Mouse (Mus musculus): ENCODE results near the gene Fam122b.
"Not testable (repeated sequence)": the region's sequence is repeated elsewhere in the genome, so short reads cannot be mapped to it uniquely, and the experiment has no call there.

Fam122b gene

DNA sequence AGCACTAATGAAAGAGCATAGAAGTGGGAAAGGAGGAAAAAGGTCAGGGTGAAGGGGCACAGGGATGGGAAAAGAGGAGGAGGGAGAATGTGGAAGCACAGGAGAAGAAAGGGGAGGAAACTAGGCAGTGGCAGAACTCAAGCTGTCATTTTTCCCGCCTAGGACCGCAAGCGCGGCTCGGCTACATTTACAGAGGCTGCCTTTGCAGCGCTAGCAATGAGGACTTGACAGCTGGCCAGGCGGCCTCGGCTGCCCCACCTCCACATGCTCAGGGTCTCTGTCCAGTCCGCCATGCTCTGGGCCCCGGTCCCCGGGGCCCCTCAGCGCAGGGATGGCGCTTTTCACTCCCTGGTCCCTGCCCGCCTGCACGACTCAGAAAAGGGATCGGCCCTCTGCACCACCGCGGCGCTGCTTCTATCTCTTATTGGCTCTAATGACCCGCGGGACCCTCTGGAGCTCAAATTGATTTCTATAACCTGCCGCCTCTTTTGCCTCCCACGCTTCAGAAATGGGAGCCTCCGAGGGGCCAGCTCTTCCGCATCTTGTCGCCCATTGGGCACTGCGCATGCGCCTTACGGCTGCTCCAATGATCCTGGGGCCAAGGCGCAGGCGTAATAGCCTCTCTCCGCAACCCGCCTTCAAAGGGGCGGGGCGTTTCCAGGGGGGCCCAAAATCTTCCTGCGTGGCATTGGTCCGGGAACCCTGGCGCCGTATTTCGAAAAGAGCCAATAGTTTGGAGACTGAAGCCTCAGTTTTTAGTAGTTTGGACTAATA is at the start of gene Fam122b:
TSS of gene Fam122b (minus strand) at position 517 of the 774 bp plus-strand sequence.
- peak; percentile 94 for DNase-seq (ENCODE audit: low read depth, low spot score)

- no peak for DNase-seq (ENCODE audit: low read depth, low spot score)
These were observed 18.3 kb upstream of the Fam122b start for GRCm38 (mm10) chrX:53287924-53288323.

GRCm38 (mm10) chrX:53273124-53273523 is 3.5 kb upstream of the Fam122b start, which contains the start of gene Fam122c:
Gene Fam122c (plus strand): TSS chrX:53273424.
- DNase-seq (ENCODE audit: low read depth, low spot score), result no peak

DNA sequence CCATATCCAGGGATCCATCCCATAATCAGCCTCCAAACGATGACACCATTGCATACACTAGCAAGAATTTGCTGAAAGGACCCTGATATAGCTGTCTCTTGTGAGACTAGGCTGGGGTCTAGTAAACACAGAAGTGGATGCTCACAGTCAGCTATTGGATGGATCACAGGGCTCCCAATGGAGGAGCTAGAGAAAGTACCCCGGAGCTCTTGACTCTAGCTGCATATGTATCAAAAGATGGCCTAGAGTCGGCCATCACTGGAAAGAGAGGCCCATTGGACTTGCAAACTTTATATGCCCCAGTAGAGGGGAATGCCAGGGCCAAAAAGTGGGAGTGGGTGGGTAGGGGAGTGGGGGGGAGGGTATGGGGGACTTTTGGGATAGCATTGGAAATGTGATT is 2.0 kb upstream of the Fam122b start:
- DNase-seq (ENCODE audit: low read depth, low spot score), result not testable (repeated sequence)

GRCm38 (mm10) chrX:53270063-53270432 is 443 bp upstream of the Fam122b start:
- DNase-seq (ENCODE audit: low read depth, low spot score), result no peak

GRCm38 (mm10) chrX:53268856-53269255 is 749 bp downstream of the Fam122b start:
- DNase-seq (ENCODE audit: low read depth, low spot score), result peak; percentile 58

DNA sequence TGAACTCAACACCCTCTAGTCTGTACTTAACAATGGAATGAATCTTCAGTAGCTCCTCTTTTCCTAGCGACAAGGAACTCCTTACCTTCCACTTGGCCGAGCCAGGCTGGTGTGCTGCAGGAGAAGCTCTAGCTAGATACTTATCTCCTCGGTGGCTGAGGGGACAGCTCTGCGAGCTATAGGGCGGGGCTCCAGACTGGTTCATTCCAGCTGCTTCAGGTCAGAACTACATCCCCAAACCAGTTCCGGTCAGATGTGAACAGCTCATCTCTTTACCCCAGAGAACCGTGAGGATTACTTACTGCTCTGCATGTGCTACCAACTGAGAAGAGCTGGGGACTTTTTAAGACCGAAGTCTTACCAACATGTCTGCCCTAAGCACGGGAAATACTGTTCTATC is 3.4 kb downstream of the Fam122b start:
- DNase-seq (ENCODE audit: low read depth, low spot score), result no peak

DNA sequence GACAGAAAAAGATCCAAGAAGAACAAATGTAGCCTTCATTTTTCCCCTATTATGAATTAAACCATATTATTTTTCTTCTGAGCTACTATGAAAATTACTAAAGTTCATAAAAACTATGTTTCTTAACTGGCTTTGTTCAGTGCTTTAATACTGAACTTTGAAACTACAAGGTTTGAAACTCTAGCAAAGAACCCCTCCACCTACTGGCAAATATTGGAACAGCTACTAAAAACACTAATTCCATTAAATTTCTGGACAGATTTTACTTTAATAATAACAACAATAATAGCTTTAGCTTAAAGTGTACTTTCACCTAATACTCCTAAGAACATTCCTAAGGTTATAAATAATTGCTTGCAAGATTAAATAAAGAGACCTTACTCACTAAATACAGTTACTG is 14.4 kb downstream of the Fam122b start:
- DNase-seq (ENCODE audit: low read depth, low spot score), result no peak

- no peak for DNase-seq (ENCODE audit: low read depth, low spot score)
These were observed 29.6 kb downstream of the Fam122b start, which contains the start of gene Plac1 for GRCm38 (mm10) chrX:53240011-53240410. Gene Plac1 (minus strand): TSS chrX:53240111.

DNA sequence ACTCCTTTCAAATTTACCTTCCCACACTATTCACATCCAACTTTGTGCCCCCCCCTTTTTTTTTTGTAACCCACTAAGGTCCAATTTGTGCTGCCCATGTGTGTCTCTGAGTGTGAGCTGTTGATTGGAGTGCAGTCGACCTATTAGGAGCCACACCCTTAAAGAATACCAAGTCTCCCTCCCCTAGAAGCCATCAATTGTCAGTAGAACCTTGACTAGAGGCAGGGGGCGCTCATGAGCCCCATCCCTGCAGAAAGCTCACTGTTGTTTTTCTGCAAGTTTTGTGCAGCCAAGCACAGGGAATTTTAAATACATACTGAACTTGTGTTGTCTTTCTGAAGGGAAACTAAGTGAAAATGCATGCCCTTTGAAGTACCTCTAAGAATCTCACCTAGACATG is 31.6 kb downstream of the Fam122b start:
- DNase-seq (ENCODE audit: low read depth, low spot score), result no peak

DNA sequence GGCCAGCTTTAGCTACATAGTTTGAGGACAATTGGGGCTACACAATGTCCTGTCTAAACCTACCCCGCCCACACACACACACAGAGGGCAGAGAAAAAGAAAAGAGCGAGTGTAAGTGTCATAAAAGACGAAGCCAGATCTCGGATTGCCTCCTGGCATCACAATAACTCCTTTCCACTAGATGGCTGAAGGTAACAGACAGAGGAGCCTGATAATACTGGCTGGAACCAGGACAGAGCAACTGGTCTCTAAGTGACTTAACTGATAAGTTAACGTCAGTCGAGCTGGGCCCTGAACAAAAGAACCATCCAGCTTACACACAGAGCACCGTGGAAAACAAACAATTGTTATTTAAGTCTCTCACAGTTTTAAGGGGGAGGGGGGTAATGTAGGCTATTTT is 33.2 kb downstream of the Fam122b start:
- DNase-seq (ENCODE audit: low read depth, low spot score), result no peak

DNA sequence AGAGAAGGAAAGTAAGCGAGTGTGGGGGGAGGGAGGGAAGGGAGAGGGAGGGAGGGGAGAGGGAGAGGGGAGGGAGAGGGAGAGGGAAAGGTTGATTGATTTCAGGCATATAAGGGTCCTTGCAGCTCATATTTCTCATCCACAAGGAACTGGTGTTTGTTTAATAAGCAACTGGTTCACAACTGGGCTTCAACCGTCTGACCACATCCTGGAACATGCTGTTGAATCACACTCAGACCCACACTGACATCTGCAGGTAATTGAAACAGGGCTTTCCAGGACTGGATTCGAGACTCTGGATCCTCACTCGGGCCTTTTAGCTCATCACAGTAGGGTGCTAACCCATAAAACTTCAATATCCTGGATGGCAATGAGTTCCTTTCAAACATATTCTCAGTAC is 35.9 kb downstream of the Fam122b start:
- DNase-seq (ENCODE audit: low read depth, low spot score), result no peak

DNA sequence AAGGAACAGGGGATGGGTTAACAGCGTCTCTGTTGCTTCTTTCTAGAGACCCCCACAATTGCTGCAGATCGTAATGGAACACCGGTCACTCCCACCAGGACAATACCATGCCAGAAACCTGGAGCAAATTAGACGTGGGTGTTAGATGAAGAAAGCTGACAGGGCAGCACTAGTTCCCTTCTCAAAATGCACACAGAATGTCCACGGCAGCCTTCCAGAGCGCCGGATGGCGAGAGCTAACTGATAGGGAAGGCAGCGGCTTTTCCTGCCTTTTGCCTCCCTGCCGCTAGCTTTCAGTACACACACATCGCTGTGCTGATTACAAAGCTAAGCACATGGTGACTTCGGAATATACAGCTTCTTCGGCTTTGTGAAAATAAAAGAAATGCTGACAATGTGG is 37.6 kb downstream of the Fam122b start:
- peak; percentile 15 for DNase-seq (ENCODE audit: low read depth, low spot score)

DNA sequence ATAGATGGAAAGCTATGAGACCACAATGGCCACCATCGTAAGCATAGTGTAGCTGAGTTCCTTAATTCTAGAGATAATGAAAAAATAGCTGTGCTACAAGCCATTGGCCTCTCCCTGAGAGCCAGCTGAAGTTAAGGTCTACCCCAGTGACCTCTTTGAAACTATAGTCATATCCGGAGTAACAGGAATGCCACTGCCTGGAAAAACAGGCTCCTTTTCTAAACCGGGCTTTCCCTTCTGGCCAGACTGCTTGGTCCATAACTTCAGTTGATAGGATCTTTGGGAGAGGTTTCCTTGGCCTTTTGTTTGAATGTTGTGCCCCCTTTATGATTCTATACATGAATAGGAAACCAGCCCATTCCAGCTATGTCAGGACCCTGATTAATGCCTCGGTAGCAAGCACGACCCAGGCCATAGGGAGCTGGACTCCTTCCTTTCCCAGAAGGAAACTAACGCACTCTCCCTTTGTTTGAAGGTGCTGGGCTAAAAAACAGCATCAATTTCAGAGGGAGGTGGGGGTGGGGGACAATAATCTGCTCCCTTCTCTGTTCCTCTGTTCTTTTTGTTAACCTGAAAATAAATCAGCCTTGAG is 45.2 kb downstream of the Fam122b start:
- no peak for DNase-seq (ENCODE audit: low read depth, low spot score)

DNA sequence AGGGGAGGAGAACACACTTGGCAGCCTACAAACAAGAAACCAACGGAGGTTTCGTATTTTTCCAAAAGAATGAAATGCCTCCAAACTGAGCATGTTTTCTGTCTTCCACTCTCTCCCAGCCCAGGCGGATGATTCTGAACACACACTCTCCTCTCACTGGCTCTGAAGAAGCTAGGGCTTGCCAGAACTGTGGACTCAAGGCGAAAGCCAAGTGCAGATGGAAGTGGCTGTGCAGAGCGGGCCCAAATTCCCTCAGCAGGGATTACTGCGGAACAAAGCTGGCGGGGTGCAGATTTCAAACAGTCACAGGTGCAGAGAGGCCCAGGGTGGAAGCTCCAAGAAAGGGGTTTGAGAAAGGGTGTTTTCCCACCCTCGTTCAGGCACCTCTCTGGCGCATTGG is 48.8 kb downstream of the Fam122b start:
- no peak for DNase-seq (ENCODE audit: low read depth, low spot score)

DNA sequence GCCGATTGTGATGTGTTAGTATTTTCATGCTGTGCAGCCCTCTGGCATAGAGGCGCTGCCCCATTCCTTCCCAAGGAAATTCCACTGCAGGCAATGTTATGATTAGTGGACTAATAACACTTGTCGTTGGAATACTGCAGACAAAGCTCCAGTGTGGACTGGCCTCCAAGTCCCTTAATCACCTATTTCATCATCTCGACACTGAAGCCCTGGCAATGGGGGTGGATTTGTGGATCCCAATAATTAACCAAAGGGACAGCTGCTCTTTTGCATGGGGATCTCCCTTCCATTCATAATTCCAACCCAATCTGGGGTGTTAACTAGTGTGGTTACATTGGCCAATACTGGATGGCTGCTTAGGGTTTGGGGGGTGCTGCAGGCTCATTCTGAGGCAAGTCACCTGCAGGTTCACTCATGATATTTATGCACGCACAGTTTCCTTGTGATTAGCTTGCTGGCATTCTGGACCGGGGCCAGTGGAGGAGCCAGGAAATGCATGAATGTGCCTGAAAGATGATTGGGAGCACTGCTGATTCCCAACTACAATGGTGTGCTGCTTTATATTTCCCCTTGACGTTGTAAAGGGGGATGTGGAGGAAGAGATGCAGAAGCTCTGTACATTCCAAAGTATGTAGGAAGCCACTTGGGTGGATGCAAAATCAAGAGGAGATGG is 54.9 kb downstream of the Fam122b start:
- DNase-seq (ENCODE audit: low read depth, low spot score), result no peak

- peak; percentile 9 for DNase-seq (ENCODE audit: low read depth, low spot score)
These were observed 55.8 kb downstream of the Fam122b start for GRCm38 (mm10) chrX:53213838-53214237.

- DNase-seq (ENCODE audit: low read depth, low spot score), result no peak
These were observed 57.1 kb downstream of the Fam122b start for GRCm38 (mm10) chrX:53212485-53212884.

DNA sequence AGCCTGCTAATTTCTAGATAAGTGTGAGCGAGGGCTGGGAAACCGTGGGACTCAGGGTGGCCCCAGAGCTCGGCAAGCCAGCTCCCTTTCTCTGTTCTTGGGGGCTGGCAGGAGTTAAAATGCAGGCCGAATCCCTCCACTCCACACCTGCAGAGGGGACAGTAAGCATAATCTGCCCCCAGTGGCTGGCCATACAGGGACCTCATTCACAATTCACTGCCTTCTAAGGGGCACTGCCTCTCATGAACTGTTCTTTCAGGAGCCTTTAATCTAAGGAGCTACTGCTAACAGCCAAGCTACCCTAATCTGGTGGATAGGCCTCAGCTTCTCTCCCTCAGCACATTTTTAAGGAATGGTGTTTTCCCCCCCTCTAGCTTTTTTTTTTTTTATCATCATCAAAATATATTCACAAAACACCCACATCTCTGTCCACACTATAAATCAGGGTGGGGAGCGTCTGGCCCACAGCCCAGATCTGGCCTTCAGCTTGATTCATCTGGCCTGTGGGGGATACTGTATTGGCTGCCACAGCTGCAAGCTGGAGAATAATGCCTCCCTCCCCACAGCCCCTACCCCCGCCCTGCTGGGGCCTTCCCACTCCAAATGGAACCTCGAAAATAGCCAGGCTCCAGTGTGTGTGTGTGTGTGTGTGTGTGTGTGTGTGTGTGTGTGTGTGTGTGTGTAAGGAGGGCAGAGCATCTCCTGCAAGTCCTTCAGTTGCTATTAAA is 57.7 kb downstream of the Fam122b start:
- DNase-seq (ENCODE audit: low read depth, low spot score), result peak; percentile 52

DNA sequence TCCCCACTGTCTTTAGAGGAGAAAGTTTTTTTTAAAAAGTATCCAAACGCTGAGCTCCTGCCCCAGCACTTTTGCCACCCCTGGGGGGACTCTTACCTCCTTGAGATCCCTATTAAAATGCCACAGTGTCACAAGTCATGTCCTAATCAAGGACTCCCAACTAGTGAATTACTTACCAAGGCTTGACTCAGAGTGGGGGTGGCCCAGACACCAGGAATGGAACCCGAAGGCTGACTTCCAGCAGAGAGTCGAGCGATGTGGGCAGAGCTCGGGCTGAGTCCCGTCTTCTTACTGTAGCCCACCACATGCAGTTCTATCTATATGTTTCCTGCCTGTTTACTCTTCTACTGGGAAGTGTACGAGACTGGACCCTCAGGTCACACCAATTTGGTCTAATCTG is 60.2 kb downstream of the Fam122b start:
- no peak for DNase-seq (ENCODE audit: low read depth, low spot score)

GRCm38 (mm10) chrX:53204690-53205311 is 64.8 kb downstream of the Fam122b start:
- no peak for DNase-seq (ENCODE audit: low read depth, low spot score)

GRCm38 (mm10) chrX:53201616-53202015 is 68.0 kb downstream of the Fam122b start:
- no peak for DNase-seq (ENCODE audit: low read depth, low spot score)

Data from brain, adult 2 months (tissue).